Mouse (Mus musculus) urinary bladder, postnatal 25 days (tissue): Measurements from ENCODE around the gene Zfp871.
"Not testable (repeated sequence)": the region's sequence is repeated elsewhere in the genome, so short reads cannot be mapped to it uniquely, and the experiment has no call there.

Experiments used
- DNase-seq: peaks from one replicate; pipeline ENCODE4 v3.0.0; 2022; ENCODE audit warnings: low spot score

Zfp871 gene

GRCm38 (mm10) chr17:32729029-32729428 lies 59.1 kb downstream of the Zfp871 start:
- DNase-seq, result no peak

- DNase-seq, result not testable (repeated sequence)
These were observed 61.7 kb downstream of the Zfp871 start for GRCm38 (mm10) chr17:32726360-32726759.

- DNase-seq, result no peak
These were observed 65.3 kb downstream of the Zfp871 start for GRCm38 (mm10) chr17:32722771-32723170.

- DNase-seq, result not testable (repeated sequence)
These were observed 65.9 kb downstream of the Zfp871 start for GRCm38 (mm10) chr17:32722151-32722550.
